Mouse (Mus musculus): ENCODE results near the gene B4gat1.
"Not testable (repeated sequence)": the region's sequence is repeated elsewhere in the genome, so short reads cannot be mapped to it uniquely, and the experiment has no call there.

B4gat1 gene

DNA sequence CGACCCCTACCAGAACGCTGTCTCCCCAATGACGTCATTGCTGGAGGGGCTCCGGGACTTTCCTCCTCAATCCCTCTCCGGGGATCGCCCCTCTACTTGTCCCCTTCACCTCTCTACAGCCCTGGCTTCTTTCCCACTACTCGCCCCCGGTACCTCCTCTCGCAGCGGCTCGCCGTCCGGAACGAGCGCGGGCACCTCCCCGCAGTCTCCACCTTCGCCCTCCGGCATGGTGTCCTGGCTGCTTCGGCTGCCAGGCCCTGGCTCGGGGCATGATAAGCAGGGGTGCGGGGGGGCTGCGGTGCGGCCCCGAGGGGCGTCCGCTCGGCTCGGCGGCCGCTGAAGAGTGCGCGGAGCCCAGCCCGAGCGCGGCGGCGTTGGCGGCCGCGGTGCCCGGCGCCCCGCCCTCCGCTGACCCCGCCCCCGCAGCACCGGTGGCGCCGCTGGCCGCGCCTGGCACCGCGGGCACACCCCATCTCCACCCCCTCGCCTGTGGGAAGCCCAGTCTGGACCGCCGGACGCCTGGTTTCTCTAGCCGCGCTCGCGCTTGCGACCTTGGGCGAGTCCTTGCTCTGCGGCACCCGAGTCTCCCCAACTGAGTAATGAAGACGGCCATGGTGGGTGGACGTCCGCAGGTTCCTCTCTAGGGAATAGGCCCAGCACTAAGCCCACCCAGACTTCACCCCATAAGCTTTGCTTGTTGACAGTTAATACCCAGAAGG, 46.7 kb downstream of the B4gat1 start, which contains the start of gene Tmem151a:
TSS of gene Tmem151a (minus strand) at position 387 of the 719 bp plus-strand sequence.
- peak; percentile 60 for DNase-seq

DNA sequence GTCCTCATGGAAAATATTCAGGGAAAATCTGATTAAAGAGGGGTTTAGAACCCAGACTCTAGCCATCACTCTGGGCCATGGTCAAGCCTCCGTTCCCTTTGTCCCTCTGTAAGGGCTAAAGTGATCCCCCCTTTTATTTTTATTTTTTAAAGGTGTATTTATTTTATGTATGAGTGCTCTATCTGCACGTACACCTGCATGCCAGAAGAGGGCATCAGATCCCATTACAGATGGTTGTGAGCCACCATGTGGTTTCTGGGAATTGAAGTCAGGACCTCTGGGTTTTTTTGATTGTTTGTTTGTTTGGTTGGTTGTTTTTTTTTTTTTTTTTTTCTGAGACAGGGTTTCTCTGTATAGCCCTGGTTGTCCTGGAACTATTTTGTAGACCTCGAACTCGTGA, 47.9 kb downstream of the B4gat1 start:
- DNase-seq, result not testable (repeated sequence)

GRCm38 (mm10) chr19:5087884-5088728, 49.5 kb downstream of the B4gat1 start, which contains the start of gene Yif1a:
TSS of gene Yif1a (plus strand) at chr19:5088538.
- DNase-seq, result peak; percentile 97

DNA sequence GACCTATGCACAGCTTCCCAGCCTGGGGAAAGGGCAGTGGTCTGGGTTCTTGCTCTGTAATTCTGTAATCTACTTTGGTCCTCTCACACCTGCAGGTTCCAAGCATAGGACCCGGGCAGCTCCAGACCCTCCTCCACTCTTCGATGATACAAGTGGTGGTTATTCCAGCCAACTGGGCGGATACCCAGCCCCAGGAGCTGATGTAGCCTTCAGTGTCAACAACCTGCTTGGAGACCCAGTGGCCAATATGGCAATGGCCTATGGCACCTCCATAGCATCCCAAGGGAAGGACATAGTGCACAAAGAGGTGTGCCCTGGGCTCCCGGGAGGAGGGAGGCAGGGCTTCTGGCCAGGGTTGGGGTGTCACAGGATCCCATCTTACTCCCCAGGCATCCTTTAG, 50.7 kb downstream of the B4gat1 start:
- peak; percentile 7 for DNase-seq

Data from kidney, postnatal 10 days (tissue).